Mouse (Mus musculus) C2C12 (cell line): Measurements from ENCODE around the gene Samd5. TPM values are rescaled to one million over a fixed set of nuclear protein-coding genes. Genes with fewer than 3 reads are reported as not detected.

Experiments used
- H3K27me3 ChIP-seq: one replicate; pipeline ENCODE4 v1.6.1; 2011; ENCODE audit not compliant: control insufficient read depth, insufficient read depth, insufficient read length
- H3K36me3 ChIP-seq: one replicate; pipeline ENCODE4 v1.6.1; 2011; ENCODE audit not compliant: control insufficient read depth, insufficient read depth
- H3K4me3 ChIP-seq: one replicate; pipeline ENCODE4 v1.5.1; 2011; ENCODE audit warnings: mild to moderate bottlenecking, control low read depth; ENCODE audit not compliant: poor library complexity, insufficient read depth, severe bottlenecking
- H3K79me2 ChIP-seq: one replicate; pipeline ENCODE4 v1.6.1; 2011; ENCODE audit not compliant: control insufficient read depth, insufficient read depth
- H3K79me3 ChIP-seq: one replicate; pipeline ENCODE4 v1.6.1; 2011; ENCODE audit warnings: low read depth, control low read depth
- H3ac ChIP-seq: one replicate; pipeline ENCODE3; 2011; ENCODE audit warnings: low read depth; ENCODE audit not compliant: control insufficient read depth, insufficient read length
- CEBPB ChIP-seq: IDR thresholded peaks from one replicate; pipeline ENCODE4 v1.6.1; 2011; ENCODE audit warnings: low read depth, mild to moderate bottlenecking, control low read depth, moderate library complexity
- CTCF ChIP-seq: IDR thresholded peaks from one replicate; pipeline ENCODE4 v1.5.1; 2011; ENCODE audit not compliant: control insufficient read depth, insufficient read depth, insufficient read length
- FOSL1 ChIP-seq: IDR thresholded peaks from one replicate; pipeline ENCODE4 v1.8.0; 2011; ENCODE audit warnings: mild to moderate bottlenecking, low read length; ENCODE audit not compliant: poor library complexity, insufficient read depth, severe bottlenecking
- MAX ChIP-seq: IDR thresholded peaks from one replicate; pipeline ENCODE4 v1.6.1; 2011; ENCODE audit warnings: mild to moderate bottlenecking, control low read depth
- MYOD1 ChIP-seq: IDR thresholded peaks from one replicate; pipeline ENCODE4 v1.6.1; 2011; ENCODE audit warnings: low read depth; ENCODE audit not compliant: control insufficient read depth, insufficient read length
- MYOG ChIP-seq: IDR thresholded peaks from one replicate; pipeline ENCODE4 v1.6.1; 2011; ENCODE audit not compliant: control insufficient read depth, insufficient read length; ENCODE audit errors: extremely low read depth
- USF1 ChIP-seq: IDR thresholded peaks from one replicate; pipeline ENCODE4 v1.6.1; 2011; ENCODE audit warnings: low read depth, mild to moderate bottlenecking, control low read depth, moderate library complexity
- polyA plus RNA-seq: library from polyadenylated mRNA; unstranded; fragments of >200 nt; fragmentation: generic; extraction: Trizol; gene quantifications from one replicate; pipeline ENCODE4 v1.2.1, GENCODE M21; 2012; ENCODE audit warnings: missing spikeins

Gene Samd5
- polyA plus RNA-seq, 1 experiment = not detected

DNA sequence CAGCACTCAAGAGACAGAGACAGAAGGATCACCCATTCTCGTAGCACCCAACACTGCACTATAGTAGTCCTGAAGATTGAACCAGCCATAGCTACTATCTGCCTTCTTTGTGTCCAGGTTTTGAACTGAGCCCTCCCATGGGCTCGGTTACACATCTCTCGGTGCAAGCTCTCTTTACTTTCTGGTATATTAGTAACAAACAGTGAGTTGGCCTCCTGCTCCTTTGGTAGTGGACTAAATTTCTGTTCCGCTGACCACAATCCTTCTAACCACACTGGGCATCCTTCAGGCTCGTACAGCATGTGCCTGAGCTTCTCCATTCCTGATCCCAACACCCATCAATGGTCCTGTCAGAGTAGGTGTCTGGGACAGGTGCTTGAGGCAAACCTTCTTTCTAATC, 2.3 kb downstream of the Samd5 start:
- H3ac ChIP-seq = no peak overlapping the region
- no peak overlapping the region for H3K4me3 ChIP-seq
- H3K36me3 ChIP-seq = no peaks in the 10 kb centered on the region
- no peaks in the 10 kb centered on the region for H3K79me2 ChIP-seq
- TF ChIP-seq CEBPB (no peak), CTCF (no peak), USF1 (no peak), MAX (no peak), MYOG (no peak), MYOD1 (no peak), FOSL1 (no peak)
- no peaks in the 10 kb centered on the region for H3K79me3 ChIP-seq
- peaks cover 20% of the 10 kb centered on the region for H3K27me3 ChIP-seq

DNA sequence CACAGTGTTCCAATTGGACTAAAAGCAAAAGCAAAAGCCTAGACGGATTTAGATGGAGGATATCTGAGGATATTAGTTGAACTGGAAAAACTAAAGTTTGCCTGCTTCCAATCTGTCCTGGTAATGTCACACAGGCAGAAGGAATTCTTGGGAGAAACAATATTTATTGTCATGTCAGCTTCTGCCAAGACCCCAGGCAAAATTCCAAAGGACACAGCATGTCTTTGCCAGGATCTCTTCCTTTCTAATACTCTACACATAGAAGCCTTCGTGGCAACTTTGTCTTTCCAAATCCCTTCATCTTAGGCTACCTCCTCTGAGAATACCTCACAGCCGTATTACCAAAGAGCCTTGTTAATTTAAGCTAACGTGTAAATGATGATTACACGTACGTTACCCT, 4.7 kb downstream of the Samd5 start:
- no peaks in the 10 kb centered on the region for H3K79me2 ChIP-seq
- H3K36me3 ChIP-seq = no peaks in the 10 kb centered on the region
- H3K79me3 ChIP-seq = no peaks in the 10 kb centered on the region
- no peak for TF ChIP-seq MYOD1
- TF ChIP-seq CEBPB = no peak
- TF ChIP-seq MYOG = no peak
- TF ChIP-seq USF1 = no peak
- no peak for TF ChIP-seq FOSL1
- TF ChIP-seq CTCF = no peak
- TF ChIP-seq MAX = no peak
- peaks cover 12% of the 10 kb centered on the region for H3K27me3 ChIP-seq
- H3K4me3 ChIP-seq = no peak overlapping the region
- H3ac ChIP-seq = no peak overlapping the region

DNA sequence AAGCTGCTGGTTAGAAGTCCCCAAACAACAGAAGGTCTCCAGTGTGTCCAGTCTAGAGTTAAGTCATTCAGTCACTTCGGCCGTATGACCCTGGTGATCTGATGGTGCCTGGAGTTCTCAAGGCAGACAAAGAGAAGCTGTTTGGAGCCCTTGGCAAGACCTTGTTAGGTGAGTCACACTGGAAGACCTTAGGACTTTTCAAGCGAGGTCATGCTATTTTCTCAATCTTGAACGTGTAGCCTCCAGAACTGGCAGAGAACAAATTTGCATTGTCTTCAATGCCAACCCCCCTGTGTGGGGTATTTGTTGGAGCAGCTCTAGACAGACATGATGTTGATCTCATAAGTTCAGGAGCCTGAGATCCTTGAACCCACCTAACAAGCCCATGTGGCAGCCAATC, 6.2 kb downstream of the Samd5 start:
- no peaks in the 10 kb centered on the region for H3K79me3 ChIP-seq
- no peaks in the 10 kb centered on the region for H3K27me3 ChIP-seq
- H3K79me2 ChIP-seq = no peaks in the 10 kb centered on the region
- H3ac ChIP-seq = no peak overlapping the region
- no peaks in the 10 kb centered on the region for H3K36me3 ChIP-seq
- no peak for TF ChIP-seq MAX
- no peak for TF ChIP-seq FOSL1
- TF ChIP-seq MYOG = no peak
- TF ChIP-seq MYOD1 = no peak
- TF ChIP-seq CEBPB = no peak
- no peak for TF ChIP-seq USF1
- no peak for TF ChIP-seq CTCF
- no peak overlapping the region for H3K4me3 ChIP-seq

DNA sequence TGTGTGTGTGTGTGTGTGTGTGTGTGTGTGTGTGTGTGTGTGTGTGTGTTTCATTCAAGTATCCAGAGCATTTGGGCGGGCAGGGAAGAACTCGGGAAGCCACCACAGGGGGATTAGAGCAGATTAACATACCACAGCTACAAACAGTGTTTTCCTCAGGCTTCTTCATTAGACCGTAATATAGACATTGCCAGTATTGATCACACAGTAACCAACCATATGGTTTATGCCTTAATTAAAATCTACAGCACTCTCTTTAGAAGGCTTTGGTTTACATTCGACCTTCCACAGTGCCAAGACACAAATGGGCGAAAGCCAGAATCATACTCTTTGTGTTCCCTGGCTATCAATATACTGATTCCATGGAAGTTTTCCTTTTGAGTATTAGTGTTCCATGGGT, 22.1 kb downstream of the Samd5 start:
- no peaks in the 10 kb centered on the region for H3K79me3 ChIP-seq
- no peak overlapping the region for H3ac ChIP-seq
- no peaks in the 10 kb centered on the region for H3K36me3 ChIP-seq
- no peaks in the 10 kb centered on the region for H3K27me3 ChIP-seq
- no peak overlapping the region for H3K4me3 ChIP-seq
- H3K79me2 ChIP-seq = no peaks in the 10 kb centered on the region
- TF ChIP-seq USF1 = no peak
- no peak for TF ChIP-seq CTCF
- TF ChIP-seq MYOD1 = no peak
- TF ChIP-seq MYOG = no peak
- no peak for TF ChIP-seq MAX
- TF ChIP-seq CEBPB = no peak
- TF ChIP-seq FOSL1 = no peak

DNA sequence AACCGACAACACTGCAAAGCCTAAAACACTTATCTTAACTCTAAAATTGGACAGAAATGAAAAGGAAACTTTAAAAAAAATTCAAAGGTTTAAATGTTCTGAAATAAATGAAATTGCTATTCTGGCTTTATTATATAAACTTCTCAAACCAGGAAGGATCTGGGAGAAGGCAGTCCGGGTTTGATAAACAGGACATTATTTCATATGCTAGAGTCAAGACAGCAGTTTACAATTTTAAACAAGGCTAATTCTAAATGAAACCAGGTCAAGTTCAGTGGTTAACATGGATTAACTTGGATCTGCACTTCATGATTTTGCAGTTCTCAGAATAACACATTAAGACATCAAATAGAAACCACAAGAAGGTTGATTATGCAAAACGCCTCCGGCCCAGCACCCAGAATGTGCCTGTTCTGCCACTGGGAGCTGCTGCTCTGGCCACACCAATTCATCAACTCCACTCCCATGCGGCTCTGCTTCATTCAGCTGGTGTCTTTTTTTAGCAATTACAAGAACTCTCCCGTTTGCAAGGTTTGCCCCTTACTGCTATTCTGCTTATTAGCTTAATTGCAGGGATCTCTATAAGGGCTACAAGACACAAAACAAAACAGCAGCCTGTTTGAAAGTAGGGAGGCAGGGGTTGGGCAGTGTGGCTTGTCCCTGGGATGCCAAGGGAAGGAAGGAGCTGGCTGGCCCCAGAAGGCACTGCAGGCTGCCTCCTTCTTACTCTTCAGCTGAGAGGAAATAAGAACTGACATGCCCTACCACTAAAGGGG, 24.8 kb downstream of the Samd5 start:
- no peaks in the 10 kb centered on the region for H3K79me3 ChIP-seq
- TF ChIP-seq MYOG = no peak
- no peak for TF ChIP-seq MAX
- no peak for TF ChIP-seq CTCF
- no peak for TF ChIP-seq CEBPB
- TF ChIP-seq MYOD1 = no peak
- no peak for TF ChIP-seq FOSL1
- no peak for TF ChIP-seq USF1
- H3K27me3 ChIP-seq = no peaks in the 10 kb centered on the region
- no peak overlapping the region for H3ac ChIP-seq
- no peaks in the 10 kb centered on the region for H3K36me3 ChIP-seq
- no peaks in the 10 kb centered on the region for H3K79me2 ChIP-seq
- no peak overlapping the region for H3K4me3 ChIP-seq

DNA sequence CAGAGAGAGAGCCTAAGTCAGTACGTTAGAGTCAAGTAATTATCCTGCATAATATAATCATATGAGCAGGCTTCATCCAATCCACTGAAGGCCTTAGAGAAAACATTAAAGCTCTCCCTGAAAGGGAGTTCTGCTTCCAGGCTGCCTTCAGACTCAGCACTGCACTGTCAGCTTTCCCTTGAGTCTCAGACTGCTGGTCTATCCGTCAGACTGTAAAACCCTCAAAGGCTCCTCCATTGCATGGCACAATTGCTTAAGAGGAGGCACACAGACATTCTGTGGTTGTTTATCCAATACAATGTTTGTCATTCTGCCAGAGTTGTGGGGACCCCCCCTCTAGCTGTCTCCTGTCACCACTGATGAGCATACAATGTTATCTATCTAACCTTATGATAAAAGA, 26.5 kb downstream of the Samd5 start:
- Histone ChIP-seq H3K79me2 (no peaks in the 10 kb centered on the region), H3K36me3 (no peaks in the 10 kb centered on the region), H3K4me3 (no peak overlapping the region), H3K79me3 (no peaks in the 10 kb centered on the region), H3K27me3 (no peaks in the 10 kb centered on the region), H3ac (no peak overlapping the region)
- TF ChIP-seq CTCF (no peak), USF1 (no peak), MYOG (no peak), CEBPB (no peak), MYOD1 (no peak), MAX (no peak), FOSL1 (no peak)

DNA sequence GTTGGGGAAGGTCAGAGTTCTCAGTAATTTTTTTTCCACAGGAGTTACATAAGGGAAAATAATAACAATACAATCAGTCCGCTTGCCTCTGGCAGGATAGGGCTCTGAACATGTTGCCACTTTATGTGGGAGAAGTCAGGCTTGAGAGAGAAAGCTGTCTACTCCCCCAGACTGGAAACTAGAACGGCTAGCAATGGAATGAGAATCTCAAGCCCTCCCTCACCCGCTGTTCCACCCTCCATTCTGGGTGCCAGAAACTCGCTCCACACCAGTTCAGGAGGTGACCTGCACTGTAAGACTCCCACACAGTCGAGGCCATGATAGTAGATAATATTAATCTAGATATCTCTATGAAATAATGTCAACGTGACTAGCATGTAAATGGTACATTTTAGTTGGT, 27.3 kb downstream of the Samd5 start:
- H3K27me3 ChIP-seq = no peaks in the 10 kb centered on the region
- H3K79me3 ChIP-seq = no peaks in the 10 kb centered on the region
- no peaks in the 10 kb centered on the region for H3K79me2 ChIP-seq
- H3K36me3 ChIP-seq = no peaks in the 10 kb centered on the region
- no peak overlapping the region for H3K4me3 ChIP-seq
- H3ac ChIP-seq = no peak overlapping the region
- TF ChIP-seq CEBPB (no peak), USF1 (no peak), MAX (no peak), MYOG (no peak), MYOD1 (no peak), FOSL1 (no peak), CTCF (no peak)
